Mouse (Mus musculus) gastrocnemius, postnatal 4 days (tissue): ENCODE results near the gene Osbpl8. TPM values are rescaled to one million over a fixed set of nuclear protein-coding genes. Genes with fewer than 3 reads are reported as not detected.
A peak's percentile ranks its signal among the peaks of the same experiment; 100 is the strongest.
"Not testable (repeated sequence)": the region's sequence is repeated elsewhere in the genome, so short reads cannot be mapped to it uniquely, and the experiment has no call there.

ENCODE experiments used
- DNase-seq, 2 experiments: peaks; one replicate each; pipeline ENCODE4 v3.0.0; 2021 to 2022; ENCODE audit warnings: low spot score in 2 of 2, mixed read lengths in 2 of 2
- long read RNA-seq, 2 experiments: library from polyadenylated mRNA; stranded (forward); transcript quantifications; one replicate each; pipeline ENCODE4 v2.0.0; 2021
- total RNA-seq, 2 experiments: library from RNA; stranded (reverse); gene quantifications; 2 replicates each; pipeline ENCODE4 v1.2.3; 2021

Osbpl8 gene
- 10 to 100 TPM; 22.5 to 24.8 TPM for total RNA-seq
- long read RNA-seq, experiment 1, full-length matches to known transcripts: 11 of 13 reads
- long read RNA-seq, experiment 1, partial matches to known transcripts: 0 of 13 reads
- long read RNA-seq, experiment 1, other reads (novel, unspliced or antisense): 2 of 13 reads
- long read RNA-seq, experiment 2, full-length matches to known transcripts: 8 of 12 reads
- long read RNA-seq, experiment 2, partial matches to known transcripts: 1 of 12 reads
- long read RNA-seq, experiment 2, other reads (novel, unspliced or antisense): 3 of 12 reads

DNA sequence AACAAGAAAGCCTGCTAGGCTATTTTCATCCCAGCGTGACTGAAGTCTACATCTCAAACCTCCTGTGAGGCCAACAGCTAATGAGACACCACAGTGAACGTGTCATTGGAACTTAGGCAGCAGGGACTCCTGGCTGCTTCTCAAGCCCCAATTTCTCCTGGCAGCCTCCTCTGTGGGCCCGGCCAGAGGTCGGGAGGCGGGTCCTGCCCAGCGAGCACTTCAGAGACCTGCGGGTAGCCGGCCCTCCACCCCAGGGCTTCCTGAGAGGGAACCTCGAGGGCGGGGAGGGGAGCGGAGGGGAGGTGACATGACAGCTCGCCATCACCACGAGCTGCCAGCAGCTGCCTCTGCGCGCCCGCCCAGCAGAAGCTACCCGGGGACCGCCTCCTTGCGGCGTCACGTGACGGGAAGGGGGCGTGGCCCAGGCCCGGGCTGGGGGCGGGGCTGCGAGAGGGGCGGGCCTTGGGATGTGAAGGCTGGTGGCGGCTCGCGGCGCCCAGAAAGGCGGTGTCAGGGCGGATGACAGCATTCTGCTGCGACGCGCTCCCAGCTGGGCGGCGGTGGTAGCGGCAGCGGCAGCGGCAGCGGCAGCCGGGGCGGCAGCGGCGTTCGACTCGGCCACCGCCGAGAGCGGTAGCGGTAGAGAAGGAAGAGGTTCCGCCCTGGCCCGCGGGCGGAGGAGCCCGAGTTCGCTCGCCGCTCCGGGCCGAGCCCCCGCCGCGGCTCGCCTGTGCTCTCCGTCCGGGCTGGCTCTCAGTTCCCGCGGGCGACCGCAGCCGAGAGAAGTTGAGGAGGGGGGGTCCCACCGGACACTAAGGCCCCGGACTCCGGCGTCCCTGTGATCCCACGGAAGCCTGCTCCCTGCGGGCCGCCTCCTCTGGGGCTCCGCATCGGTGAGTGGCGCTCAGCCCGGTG is at the start of gene Osbpl8:
Osbpl8 (plus strand) TSS at position 449 of the 915 bp plus-strand sequence.
- peak; percentile 100 for DNase-seq

DNA sequence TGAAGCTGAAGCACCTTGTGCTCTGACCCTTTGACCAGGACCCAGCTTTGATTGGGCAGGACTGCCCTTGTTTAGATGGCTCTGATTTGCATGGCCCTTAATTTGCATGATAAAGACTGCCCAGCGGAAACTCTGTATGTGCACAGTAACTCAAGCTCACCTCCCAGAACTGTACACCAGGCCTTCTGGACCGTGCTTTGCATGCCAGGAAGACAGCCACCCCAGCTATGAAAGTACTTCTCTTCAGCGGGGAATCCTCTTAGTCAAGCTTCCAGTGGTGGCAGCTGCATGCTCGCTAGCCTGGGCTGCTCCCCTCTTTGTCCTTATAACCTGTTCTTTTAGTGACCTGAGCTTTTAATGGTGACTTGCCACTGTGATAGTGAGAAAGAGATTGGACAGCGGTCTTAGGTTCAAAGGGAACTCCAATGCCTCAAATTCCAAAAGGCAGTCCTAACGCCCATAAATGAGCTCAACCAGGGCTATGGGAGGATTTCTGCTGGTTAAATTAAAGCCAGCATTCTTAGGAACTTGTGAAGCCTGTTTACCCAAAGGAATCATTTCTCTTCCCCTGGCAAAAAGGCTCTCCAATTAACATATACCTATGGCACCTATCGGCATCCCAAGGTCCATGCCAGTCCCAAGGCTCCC is 47.2 kb upstream of the Osbpl8 start:
- DNase-seq: no peak

DNA sequence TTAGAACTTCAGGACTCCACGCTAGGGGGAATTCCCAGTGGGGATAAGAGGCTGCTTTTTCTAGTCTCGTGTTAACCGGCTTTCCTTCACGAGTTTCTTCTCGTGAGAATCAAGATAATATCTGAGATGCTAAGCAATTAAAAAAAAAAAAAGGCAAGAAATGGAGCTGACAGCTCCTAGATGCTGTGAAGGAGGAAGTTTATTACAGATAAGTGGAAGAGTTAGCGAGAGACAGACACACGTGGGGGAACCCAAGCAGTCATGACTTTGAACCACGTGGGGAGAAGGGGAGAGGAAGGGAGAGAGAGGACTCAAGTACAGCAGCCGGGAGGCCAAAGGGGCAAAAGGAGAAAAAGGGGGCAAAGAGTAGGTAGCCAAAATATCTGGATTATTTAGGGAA is 46.3 kb upstream of the Osbpl8 start:
- DNase-seq: no peak

DNA sequence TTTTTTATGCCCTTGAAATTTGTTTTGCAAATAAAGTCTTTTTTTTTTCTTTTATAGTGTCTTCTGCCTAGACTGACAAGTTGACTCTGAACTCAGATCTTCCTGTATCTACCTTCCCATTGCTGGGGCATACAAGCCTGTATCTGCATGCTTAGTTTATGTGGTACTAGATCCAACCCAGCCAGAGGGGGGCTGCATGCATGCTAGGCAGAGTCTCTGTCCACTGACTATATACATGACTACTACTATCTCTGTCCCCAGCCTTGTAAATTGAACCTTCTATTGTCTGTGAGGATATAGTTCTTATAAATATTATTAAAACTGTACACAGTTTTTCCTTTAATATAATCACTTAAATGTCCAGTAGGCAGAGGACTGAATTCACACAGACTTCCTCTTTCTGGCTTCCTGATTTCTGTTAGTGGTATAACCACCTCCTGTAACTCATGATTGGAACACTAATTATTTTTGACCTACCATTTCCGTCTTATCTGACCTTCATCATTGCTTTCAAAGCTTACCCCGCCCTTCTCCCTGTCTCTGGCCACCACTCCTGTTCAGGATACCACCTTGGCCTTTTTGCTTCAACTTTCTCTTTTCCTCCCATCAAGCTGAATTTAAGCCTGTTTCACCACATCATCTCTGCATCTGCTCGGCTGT is 45.4 kb upstream of the Osbpl8 start:
- DNase-seq: no peak

DNA sequence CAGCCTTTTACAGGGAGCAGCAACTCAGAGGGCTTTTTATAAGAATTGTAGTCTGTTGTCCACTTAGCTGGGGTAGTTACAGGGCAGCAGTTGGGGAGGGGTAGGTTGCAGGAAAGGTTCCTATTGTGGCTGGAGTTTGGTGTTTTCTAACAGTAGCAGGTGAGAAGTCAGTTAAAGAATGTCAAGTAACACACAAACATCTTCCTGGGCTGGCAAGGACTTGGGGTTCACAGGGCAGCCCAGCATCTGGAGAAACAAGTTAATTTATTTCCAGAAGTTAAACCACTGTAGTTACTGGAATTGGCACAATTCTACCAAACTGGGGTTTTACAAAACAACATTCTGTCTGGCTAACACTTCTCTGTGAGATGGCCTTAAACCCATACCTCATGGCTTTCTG is 44.8 kb upstream of the Osbpl8 start:
- no peak for DNase-seq

DNA sequence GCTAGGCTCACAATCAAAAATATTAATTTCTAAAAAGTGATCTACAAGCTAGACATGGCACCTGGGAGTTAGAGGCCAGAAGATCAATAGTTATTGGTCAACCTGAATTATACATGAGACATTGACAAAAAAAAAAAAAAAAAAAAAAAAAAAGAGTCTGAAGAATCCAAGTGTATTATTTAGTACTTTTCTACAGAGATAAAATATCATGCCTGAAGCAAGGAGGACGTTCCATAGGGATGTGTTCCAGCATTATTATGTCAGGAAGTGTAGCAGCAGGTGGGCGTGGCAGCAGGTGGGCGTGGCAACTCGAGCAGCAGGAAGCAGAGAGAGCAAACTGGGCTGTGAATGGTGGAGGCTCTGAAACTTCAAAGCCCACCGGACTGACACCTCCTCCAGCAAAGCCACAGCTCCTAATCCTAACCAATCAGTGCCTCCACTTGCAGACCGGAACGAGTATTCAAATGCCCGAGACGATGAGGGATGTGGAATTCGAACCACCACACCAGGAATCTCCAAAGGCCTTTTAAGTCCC is 41.6 kb upstream of the Osbpl8 start:
- no peak for DNase-seq

DNA sequence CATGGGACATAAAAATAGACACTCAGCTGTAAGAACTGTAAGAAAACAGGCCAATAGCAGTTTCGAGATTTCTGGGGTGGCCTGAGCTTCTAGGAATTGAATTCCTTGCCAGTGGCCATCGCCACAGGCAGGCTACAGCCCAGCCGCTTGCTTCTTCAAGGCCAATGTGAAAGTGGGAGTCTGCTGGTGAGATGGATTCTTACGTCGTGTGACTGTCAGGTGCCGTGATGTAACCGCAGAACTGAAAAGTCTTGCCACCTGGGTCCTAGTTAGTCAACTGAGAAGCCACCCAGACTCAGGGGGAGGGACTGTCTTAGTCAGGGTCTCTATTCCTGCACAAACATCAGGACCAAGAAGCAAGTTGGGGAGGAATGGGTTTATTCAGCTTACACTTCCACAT is 40.4 kb upstream of the Osbpl8 start:
- DNase-seq: no peak

DNA sequence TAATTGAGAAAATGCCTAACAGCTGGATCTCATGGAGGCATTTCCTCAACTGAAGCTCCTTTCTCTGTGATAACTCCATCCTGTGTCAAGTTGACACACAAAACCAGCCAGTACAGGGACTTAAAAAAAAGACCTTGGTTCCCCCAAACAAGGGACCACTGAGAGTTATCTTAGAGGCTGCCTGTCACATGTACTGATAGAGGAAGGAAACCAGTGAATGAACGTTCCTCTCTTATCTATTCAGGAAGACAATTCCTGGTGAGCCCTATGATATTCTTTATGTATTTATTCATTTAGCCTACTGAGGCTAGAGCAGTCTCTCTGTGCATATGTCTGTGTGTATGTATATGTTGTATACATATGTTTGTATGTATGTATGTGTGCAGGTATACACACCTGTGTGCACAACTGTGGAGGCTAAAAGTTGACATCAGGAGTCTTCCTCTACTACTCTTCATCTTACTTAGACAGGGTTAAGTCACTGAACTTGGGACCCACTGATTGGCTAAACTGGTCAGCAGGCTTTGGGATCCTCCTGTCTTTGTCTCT is 39.7 kb upstream of the Osbpl8 start:
- no peak for DNase-seq

DNA sequence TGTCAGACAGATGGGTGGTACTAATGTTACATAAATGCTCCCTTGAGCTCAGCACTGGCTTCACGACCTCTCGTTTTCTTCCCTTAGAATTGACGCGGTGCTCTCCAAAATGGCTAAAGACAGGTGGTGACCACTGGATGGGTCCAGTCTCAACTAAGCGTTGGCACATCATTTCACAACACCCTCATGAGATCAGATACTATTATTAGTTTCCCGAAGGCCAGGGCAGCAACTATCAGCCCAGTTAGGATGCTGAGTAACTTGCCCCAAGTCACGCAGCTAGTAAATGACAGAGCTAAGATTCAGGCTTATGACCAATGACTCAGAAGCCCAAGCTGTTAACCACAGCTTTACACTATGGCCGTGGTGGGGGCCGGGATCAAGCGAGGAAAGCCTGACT is 37.2 kb upstream of the Osbpl8 start:
- no peak for DNase-seq

DNA sequence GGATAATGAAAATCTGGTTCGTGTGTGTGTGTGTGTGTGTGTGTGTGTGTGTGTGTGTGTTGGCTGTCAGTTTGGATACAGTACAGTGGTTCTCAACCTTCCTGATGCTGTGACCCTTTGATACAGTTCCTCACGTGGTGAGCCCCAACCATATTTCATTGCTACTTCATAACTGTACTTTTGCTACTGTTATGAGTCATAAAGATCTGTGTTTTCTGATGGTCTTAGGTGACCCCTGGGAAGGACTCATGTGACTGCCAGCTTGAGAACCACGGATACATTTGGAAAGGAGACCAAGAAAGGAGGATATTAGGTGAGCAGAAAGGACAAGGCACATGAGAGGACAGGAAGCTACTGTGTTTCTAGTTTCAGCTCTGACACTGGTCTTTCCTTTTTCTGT is 36.1 kb upstream of the Osbpl8 start:
- no peak for DNase-seq

DNA sequence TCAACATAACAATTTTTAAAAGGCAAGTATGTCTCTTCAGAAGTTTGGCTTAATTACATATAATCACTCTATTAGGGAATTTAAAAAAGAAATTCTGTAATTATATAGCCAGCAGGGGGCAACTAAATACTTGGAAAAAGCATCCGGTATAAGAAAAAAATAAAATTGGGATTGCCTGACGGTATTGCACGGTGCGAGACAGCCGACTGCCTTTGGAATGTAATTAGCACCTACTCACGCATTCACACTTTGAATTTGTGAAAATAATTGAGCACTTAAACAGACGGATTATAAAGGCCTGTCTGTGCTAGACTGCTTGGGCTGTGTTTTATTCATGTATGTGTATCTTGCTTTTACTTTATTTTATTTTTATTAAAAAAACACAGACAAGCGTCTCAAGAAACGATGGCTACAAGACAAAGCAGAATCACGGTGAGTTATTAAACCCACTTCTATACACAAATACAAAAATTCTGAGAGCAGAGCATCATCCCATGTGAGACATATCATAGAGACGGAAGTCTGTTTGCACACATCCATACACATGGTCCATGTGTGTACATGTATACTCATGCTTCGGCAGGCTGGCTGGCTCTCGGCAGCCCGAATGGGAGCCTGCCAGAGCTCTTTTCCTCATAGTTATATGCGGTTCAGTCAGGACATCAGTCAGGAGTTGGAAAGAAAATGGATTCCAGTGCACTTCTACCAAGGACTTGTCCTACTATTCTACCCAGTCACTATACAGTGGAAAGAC is 34.5 kb upstream of the Osbpl8 start:
- no peak for DNase-seq

DNA sequence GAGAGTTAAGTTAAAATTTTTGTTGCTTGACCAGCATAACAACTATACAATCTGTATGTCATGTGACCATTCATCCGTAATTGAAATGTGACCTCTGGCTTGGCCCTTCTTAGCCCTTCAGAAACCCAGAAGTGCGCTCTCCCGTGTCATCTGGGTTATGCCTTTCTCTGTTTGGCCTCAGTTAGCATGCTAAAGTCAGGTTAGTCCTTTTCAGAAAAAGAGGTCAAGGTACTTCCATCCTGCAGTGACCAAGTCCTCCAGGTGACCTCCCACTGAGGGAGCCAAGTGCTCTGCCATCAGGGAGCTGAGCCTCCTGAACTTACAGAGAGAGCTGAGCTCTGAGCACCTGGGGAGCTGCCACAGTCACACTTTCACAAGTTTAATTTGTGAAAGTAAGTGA is 33.7 kb upstream of the Osbpl8 start:
- no peak for DNase-seq

DNA sequence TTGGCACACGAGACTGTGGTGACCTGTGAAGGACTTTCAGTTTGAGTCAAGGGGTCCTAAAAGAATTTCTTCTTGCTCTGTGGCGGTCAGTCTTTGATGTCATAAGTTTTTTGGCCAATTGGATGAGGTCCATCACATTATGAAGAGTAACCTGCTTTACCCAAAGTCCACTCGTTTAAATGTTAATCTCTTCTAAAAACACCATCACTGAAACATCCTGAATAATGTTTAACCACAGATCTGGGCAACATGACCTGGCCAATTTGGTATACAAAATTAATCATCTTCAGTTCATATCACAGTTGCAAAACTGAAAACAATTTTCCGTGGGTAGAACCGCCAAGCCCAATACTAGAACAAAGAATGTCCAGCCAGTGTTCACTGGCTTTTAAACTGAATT is 31.3 kb upstream of the Osbpl8 start:
- DNase-seq: no peak

DNA sequence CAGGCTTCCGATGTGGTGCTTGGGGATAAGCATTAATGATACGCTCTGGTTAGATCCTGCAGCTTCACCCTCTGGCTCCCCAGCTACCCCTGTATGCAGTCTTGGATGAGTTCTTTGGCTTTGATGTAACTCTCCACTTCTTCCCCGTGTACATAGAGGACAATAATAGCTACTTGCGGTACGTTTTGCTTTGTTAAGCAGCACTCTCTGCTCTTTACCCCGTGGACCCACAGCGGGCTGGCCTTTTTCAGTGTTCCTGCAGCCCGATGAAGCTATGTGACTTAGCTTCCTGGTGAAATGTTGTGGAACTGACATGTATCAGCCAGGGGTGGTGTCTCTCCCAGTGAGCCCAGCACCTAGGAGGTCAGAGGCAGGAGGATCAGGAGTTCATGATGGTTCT is 30.6 kb upstream of the Osbpl8 start:
- DNase-seq: no peak

DNA sequence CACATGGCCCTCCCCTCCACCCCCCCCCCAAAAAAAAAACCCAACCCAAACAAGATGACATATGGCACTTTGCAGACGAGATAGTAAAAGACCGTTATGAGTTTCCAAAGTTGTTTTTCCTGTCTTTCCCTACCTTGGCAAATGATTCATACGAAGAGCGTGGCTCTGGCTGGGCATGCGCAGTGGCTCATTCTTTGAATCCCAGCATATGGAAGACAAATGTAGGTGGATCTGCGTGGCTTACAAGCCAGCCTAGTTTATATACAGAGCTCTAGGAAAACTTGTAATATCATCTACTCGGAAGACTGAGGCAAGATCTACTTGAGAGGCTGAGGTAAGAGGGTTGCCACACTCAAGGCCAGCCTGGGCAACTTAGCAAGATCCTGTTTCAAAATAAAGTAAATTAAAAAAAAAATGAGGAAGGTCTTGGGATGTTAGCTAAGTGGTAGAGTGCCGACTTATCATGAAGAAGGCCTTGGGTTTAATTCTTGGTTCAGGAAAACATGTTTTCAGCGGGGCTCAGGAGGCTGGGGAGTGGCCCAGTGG is 30.1 kb upstream of the Osbpl8 start:
- no peak for DNase-seq

DNA sequence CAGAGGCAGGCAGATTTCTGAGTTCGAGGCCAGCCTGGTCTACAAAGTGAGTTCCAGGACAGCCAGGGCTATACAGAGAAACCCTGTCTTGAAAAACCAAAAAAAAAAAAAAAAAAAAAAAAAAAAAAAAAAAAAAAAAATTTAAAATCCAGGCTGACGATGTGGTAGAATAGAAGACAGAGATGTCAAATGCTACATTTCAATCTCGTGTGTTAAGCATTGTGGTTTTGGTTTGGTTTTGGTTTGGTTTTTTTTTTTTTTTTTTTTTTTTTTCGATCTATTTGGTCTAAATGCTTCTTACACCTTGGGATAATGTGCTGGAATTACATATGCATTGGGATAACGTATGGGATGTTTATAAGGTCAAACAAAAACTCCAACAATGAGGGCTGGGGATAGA is 28.2 kb upstream of the Osbpl8 start:
- DNase-seq: not testable (repeated sequence)

DNA sequence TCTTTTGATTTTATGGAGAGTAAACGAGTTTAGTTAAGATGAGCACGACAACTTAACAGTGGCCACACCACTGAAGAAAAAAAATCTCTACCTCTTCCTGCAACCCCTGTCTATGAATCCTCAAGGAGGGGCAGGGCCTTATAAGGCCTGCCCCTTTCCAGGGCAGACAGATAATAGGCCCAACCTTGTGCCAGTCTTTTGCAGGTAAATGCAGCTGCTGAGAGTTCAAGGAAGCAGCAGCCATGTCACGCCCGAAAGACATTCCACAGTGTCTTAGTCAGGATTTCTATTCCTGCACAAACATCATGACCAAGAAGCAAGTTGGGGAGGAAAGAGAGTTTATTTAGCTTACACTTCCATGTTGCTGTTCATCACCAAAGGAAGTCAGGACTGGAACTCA is 26.6 kb upstream of the Osbpl8 start:
- no peak for DNase-seq

DNA sequence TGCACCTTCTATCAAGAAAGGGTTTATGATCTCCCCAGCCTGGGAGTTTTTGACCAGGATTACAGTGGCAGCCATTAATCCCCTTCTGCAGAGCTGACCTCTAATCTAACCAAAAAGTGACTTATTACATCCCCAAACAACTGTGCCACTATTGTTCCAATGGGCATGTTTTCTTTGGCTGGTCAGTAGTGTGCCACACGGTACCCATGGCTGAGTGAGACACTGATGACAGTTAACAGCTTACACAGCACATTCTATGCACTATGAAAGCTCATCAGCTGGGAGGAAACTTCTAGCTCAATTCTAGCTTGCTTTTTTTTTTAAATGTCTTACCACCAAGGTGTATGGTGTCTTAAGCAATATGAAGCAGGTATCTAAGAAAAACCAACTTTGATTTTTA is 25.4 kb upstream of the Osbpl8 start:
- no peak for DNase-seq

DNA sequence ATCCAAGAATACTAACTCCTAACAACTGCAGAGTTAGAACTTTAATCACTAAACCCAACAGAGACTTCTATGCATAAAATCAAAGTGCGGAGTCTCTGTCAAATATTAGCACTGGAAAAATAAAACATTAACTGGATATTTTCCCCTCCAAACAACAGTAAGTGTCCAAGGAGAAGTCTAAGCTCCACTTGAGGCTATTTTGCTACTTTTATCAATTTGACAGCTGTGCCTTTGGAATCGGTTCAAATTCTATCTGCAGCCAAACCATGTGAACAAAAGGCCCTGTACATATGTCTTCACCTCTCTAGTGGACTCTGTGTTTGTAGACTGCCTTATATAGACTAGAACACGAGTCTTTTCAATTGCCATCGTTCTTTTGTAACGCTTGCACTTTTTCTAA is 24.7 kb upstream of the Osbpl8 start:
- no peak for DNase-seq

DNA sequence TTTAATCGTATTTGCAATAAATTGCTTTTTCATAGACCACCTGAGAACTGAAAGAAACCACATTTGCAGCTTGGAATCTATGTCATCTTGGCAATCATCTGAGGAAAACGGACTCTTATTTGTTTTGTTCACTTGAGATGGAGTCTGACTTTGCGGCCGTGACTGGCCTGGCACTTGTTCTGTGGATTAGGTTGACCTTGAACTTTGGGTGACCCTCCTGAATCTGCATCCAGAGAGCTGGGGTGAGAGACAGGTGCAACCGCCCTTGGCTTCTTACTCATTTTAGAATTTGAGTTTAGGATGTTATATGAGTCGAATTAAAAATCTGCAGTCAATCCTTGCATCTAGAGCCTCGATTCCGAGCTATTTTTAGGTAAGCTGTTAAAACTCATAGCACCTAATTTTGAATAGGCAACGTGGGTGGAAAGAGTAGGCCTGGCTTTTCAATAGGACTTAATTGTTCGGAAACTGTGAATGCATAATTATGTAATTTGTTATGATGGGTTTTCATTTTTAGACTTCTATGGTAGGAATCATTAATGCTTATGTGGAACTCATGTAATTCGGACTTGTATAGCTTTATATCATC is 20.1 kb upstream of the Osbpl8 start:
- DNase-seq: no peak
